In genomic region chr6:113282969-113283368, GRCm38 (mm10) we compare ENCODE assay signal across 9 mouse cellular contexts. TPM values are rescaled to one million over a fixed set of nuclear protein-coding genes. Genes with fewer than 3 reads are reported as not detected.
A peak's percentile ranks its signal among the peaks of the same experiment; 100 is the strongest.
DNase-seq lines count a peak whose midpoint lies in the region; ATAC-seq and TF ChIP-seq lines count a peak whose summit lies in the region.
"Had no signal": no experiment of that assay in that cellular context is flagged by ENCODE, and none has a peak within 500 bp of the region (broad histone marks: within the 10 kb centered on the region; RNA-seq: fewer than 3 reads in every experiment).

No protein-coding gene starts in this region.

- H3K4me1 ChIP-seq in hindbrain, embryonic 15.5 days (replicated peaks), result peaks cover 16% of the 10 kb centered on the region
- peaks cover 17% of the 10 kb centered on the region for H3K4me1 ChIP-seq in neural tube, embryonic 15.5 days

- no peaks in the 10 kb centered on the region for H3K9me3 ChIP-seq in hindbrain, embryonic 15.5 days
- H3K9me3 ChIP-seq in neural tube, embryonic 15.5 days (replicated peaks), result no peaks in the 10 kb centered on the region

- peak overlapping the region; percentile 46 for H3K4me3 ChIP-seq in layer of hippocampus, adult 2 months
- peak overlapping the region; percentile 43 for H3K4me3 ChIP-seq in hindbrain, embryonic 15.5 days
- H3K4me3 ChIP-seq in neural tube, embryonic 15.5 days (replicated peaks), result peak overlapping the region; percentile 41

- peak overlapping the region; percentile 89 for H3K4me2 ChIP-seq in hindbrain, embryonic 15.5 days
- H3K4me2 ChIP-seq in neural tube, embryonic 15.5 days, result peak overlapping the region; percentile 82

- no peak overlapping the region for H3K9ac ChIP-seq in hindbrain, embryonic 15.5 days
- H3K9ac ChIP-seq in neural tube, embryonic 15.5 days (replicated peaks), result 0 out of 2 replicates have a peak overlapping the region, but pooled peaks have one; percentile 42

- H3K27me3 ChIP-seq in hindbrain, embryonic 15.5 days, result peaks cover 36% of the 10 kb centered on the region
- peaks cover 49% of the 10 kb centered on the region for H3K27me3 ChIP-seq in neural tube, embryonic 15.5 days (replicated peaks)

- WGBS in hindbrain, embryonic 15.5 days, result 2% methylated on average over 19 of the region's 22 CpGs
- WGBS in neural tube, embryonic 15.5 days, result 1% methylated on average over 22 of the region's 22 CpGs

- H3K36me3 ChIP-seq in hindbrain, embryonic 15.5 days, result peaks cover 13% of the 10 kb centered on the region; the same call in 1 of the 2 replicates
- H3K36me3 ChIP-seq in neural tube, embryonic 15.5 days, result peaks cover 17% of the 10 kb centered on the region; the same call in 1 of the 2 replicates

- DNase-seq in layer of hippocampus, adult 2 months (ENCODE audit: low spot score in 2 of 2), result no peak
- no peak for DNase-seq in layer of hippocampus, postnatal 10 days (ENCODE audit: low spot score in 2 of 2)
- peak; percentile 52 to 58 for DNase-seq in cerebellum, postnatal 14 days
- DNase-seq in spleen, postnatal 4 days (ENCODE audit: low spot score in 2 of 2), result no peak
- no peak for DNase-seq in adrenal gland, postnatal 14 days
- DNase-seq: thymus, adult 18-20 months had no signal

- ATAC-seq in hindbrain, embryonic 15.5 days (ENCODE audit: low FRiP score, low read depth), result peak; percentile 40; the same call in 1 of the 2 replicates
- ATAC-seq in neural tube, embryonic 15.5 days (ENCODE audit: low FRiP score), result peak; percentile 30; the same call in 1 of the 2 replicates
- no peak for ATAC-seq in megakaryocyte, adult 5-6 weeks (ENCODE audit: poor library complexity, severe bottlenecking)

- H3K27ac ChIP-seq in layer of hippocampus, adult 2 months, result no peak overlapping the region
- no peak overlapping the region for H3K27ac ChIP-seq in hindbrain, embryonic 15.5 days (replicated peaks)
- H3K27ac ChIP-seq in neural tube, embryonic 15.5 days (replicated peaks), result no peak overlapping the region

- no peak for TF ChIP-seq CTCF in layer of hippocampus, adult 2 months (conservative IDR thresholded peaks at IDR 0.05)

RNA-seq across cellular contexts. Expression of gene Cpne9, which starts 0.9 kb away (rescaled TPM):
- 10 to 100 TPM; 24.0 to 24.7 TPM for total RNA-seq in layer of hippocampus, adult 2 months (2021)
- total RNA-seq in layer of hippocampus, postnatal 10 days (2021), result 1 to 10 TPM; 7.1 to 8.1 TPM
- 4.8 and 10.2 TPM in 2 replicates for polyA plus RNA-seq in hindbrain, embryonic 15.5 days (2015; fragmentation: Nextera tagmentation; extraction: Ambion mirVana)
- polyA plus RNA-seq in neural tube, embryonic 15.5 days (2015; fragmentation: Nextera tagmentation; extraction: Ambion mirVana), result 1.5 TPM in 2 replicates
- total RNA-seq in megakaryocyte, adult 5-6 weeks (2015), result 0.20 and 0.30 TPM in 2 replicates
- 0.15 and 0.45 TPM in 2 replicates for total RNA-seq in megakaryocyte, adult 5-6 weeks (2017)
- total RNA-seq in adrenal gland, postnatal 14 days (2021), result 0.70 and 1.3 TPM in 2 replicates

RNA-seq across cellular contexts. Expression of gene Brpf1, which starts 24.0 kb away (rescaled TPM):
- total RNA-seq in layer of hippocampus, adult 2 months (2021), result 10 to 100 TPM; 41.0 to 43.8 TPM
- total RNA-seq in layer of hippocampus, postnatal 10 days (2021), result 10 to 100 TPM; 28.3 to 28.6 TPM
- 16.3 and 17.1 TPM in 2 replicates for polyA plus RNA-seq in hindbrain, embryonic 15.5 days (2015; fragmentation: Nextera tagmentation; extraction: Ambion mirVana)
- 13.8 TPM in 2 replicates for polyA plus RNA-seq in neural tube, embryonic 15.5 days (2015; fragmentation: Nextera tagmentation; extraction: Ambion mirVana)
- 47.0 and 47.6 TPM in 2 replicates for total RNA-seq in megakaryocyte, adult 5-6 weeks (2015)
- 54.7 and 64.4 TPM in 2 replicates for total RNA-seq in megakaryocyte, adult 5-6 weeks (2017)
- total RNA-seq in adrenal gland, postnatal 14 days (2021), result 32.3 and 36.7 TPM in 2 replicates

RNA-seq across cellular contexts. Expression of gene Ogg1, which starts 43.8 kb away (rescaled TPM):
- 10 to 100 TPM in 1 of 2 experiments, 1 to 10 TPM in 1; 9.1 to 10.6 TPM for total RNA-seq in layer of hippocampus, adult 2 months (2021)
- total RNA-seq in layer of hippocampus, postnatal 10 days (2021), result 1 to 10 TPM; 6.7 to 8.0 TPM
- polyA plus RNA-seq in hindbrain, embryonic 15.5 days (2015; fragmentation: Nextera tagmentation; extraction: Ambion mirVana), result 8.5 and 9.3 TPM in 2 replicates
- polyA plus RNA-seq in neural tube, embryonic 15.5 days (2015; fragmentation: Nextera tagmentation; extraction: Ambion mirVana), result 9.3 and 10.1 TPM in 2 replicates
- total RNA-seq in megakaryocyte, adult 5-6 weeks (2015), result 10.6 and 12.0 TPM in 2 replicates
- total RNA-seq in megakaryocyte, adult 5-6 weeks (2017), result 5.5 and 10.3 TPM in 2 replicates
- total RNA-seq in adrenal gland, postnatal 14 days (2021), result 11.3 and 11.8 TPM in 2 replicates

RNA-seq across cellular contexts. Expression of gene Mtmr14, which starts 45.3 kb away (rescaled TPM):
- total RNA-seq in layer of hippocampus, adult 2 months (2021), result 10 to 100 TPM; 15.0 to 15.6 TPM
- 10 to 100 TPM; 18.1 to 20.6 TPM for total RNA-seq in layer of hippocampus, postnatal 10 days (2021)
- polyA plus RNA-seq in hindbrain, embryonic 15.5 days (2015; fragmentation: Nextera tagmentation; extraction: Ambion mirVana), result 35.7 and 41.0 TPM in 2 replicates
- 30.2 and 36.7 TPM in 2 replicates for polyA plus RNA-seq in neural tube, embryonic 15.5 days (2015; fragmentation: Nextera tagmentation; extraction: Ambion mirVana)
- total RNA-seq in megakaryocyte, adult 5-6 weeks (2015), result 30.6 and 34.0 TPM in 2 replicates
- 56.5 and 60.9 TPM in 2 replicates for total RNA-seq in megakaryocyte, adult 5-6 weeks (2017)
- 30.3 and 43.4 TPM in 2 replicates for total RNA-seq in adrenal gland, postnatal 14 days (2021)

Comparison
In these comparisons a context has a peak if more than half of its experiments do, and no peak if none do; other contexts are left out.
1. DNase-seq: peak in cerebellum, postnatal 14 days (2 of 2); none in layer of hippocampus, adult 2 months (0 of 2), layer of hippocampus, postnatal 10 days (0 of 2), spleen, postnatal 4 days (0 of 2) and adrenal gland, postnatal 14 days (single experiment).
2. Peak in every context shown above with its lines, with median percentiles within 50 percentile points of each other: H3K4me3 ChIP-seq.